Mouse (Mus musculus): ENCODE results near the gene Tmco3.

DNA sequence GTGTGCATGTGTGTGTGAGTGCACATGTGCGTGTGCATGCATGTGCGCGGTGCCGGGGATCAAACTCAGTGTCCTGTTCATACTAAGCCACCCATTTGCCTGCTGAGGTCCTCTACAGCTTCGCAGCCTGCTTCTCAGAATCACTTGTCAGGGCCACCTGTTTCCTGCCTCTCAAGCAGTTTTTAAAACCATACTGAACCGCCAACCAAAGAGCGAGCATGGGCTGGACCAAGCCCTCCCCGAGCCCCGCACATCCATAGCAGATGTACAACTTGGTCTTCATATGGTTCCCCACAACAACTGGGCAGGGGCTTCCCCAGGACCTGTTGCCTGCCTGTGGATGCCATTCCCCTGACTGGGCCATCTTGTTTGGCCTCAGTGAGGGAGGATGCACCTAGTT is 47.9 kb upstream of the Tmco3 start:
- no peak for TF ChIP-seq POLR2A (IDR thresholded peaks at IDR 0.05; ENCODE audit: borderline replicate concordance, control insufficient read depth, low read depth, low read length)
- no peak for TF ChIP-seq CTCF (IDR thresholded peaks at IDR 0.05; ENCODE audit: control insufficient read depth, insufficient read depth, low read length)

Data from bone marrow, adult 2 months (tissue).